Mouse (Mus musculus) stomach, postnatal 0 days (tissue): ENCODE results near the gene Lrrc8c.

ENCODE experiments used
- CTCF ChIP-seq: IDR thresholded peaks from 2 replicates; pipeline ENCODE4 v1.5.1; 2016; ENCODE audit warnings: antibody characterized with exemption, low read depth, mild to moderate bottlenecking, moderate library complexity
- EP300 ChIP-seq: optimal IDR thresholded peaks from 2 replicates; pipeline ENCODE3; 2016; ENCODE audit warnings: antibody characterized with exemption

DNA sequence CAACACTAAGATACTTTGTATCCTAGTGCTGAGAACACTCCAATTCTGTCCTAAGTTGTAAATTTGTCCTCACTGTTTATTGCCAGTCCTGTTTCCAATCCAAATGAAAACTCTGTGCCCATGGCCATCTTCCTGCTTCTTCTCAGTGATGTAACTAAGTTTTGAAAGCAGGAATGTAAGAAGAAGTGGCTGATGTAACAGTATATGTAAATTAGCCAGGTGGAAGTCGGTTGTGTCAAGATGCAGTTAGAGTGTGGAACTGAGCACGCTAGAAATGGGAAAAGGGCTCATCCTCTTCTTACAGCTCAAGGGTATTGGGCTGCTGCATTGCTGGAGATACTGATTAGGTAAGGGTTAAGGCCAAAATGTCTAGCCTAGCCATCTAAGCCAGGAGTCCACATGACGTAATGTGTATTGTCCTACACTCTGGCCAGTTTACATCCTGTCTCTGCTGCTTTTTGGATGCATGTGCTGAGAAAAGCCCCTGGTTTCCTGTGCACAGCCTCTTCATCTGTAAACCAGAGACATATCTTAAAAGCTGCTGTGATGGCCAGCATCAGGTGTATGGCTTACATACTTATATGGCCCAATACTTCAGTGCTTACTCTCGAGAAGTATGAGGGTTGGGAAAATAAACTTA lies 104.0 kb downstream of the Lrrc8c start:
- TF ChIP-seq CTCF (no peak), EP300 (no peak)
